Mouse (Mus musculus): ENCODE results near the gene 3110009E18Rik. TPM values are rescaled to one million over a fixed set of nuclear protein-coding genes. Genes with fewer than 3 reads are reported as not detected.
"Not testable (repeated sequence)": the region's sequence is repeated elsewhere in the genome, so short reads cannot be mapped to it uniquely, and the experiment has no call there.

3110009E18Rik gene
- polyA plus RNA-seq, 1 experiment from 2014 or later: 14.7 TPM

- Histone ChIP-seq H3K9me3 (replicated peaks) (no peaks in the 10 kb centered on the region), H3K4me1 (peaks cover 11% of the 10 kb centered on the region), H3K27ac (0 out of 2 replicates have a peak overlapping the region, but pooled peaks have one; percentile 34), H3K27me3 (ENCODE audit: low read depth, poor library complexity, severe bottlenecking) (no peaks in the 10 kb centered on the region), H3K36me3 (no peaks in the 10 kb centered on the region), H3K4me3 (no peak overlapping the region)
- no peak for DNase-seq (ENCODE audit: low spot score)
- 21% methylated on average over 4 of the region's 5 CpGs for WGBS
Observed at GRCm38 (mm10) chr1:120089180-120089579, 31.8 kb upstream of the 3110009E18Rik start.

GRCm38 (mm10) chr1:120090880-120091570 is 30.0 kb upstream of the 3110009E18Rik start:
- Histone ChIP-seq H3K36me3 (no peaks in the 10 kb centered on the region), H3K4me1 (peaks cover 11% of the 10 kb centered on the region), H3K27ac (no peak overlapping the region), H3K9me3 (replicated peaks) (no peaks in the 10 kb centered on the region), H3K4me3 (no peak overlapping the region), H3K27me3 (ENCODE audit: low read depth, poor library complexity, severe bottlenecking) (no peaks in the 10 kb centered on the region)
- 91% methylated on average over 8 of the region's 8 CpGs for WGBS
- no peak for DNase-seq (ENCODE audit: low spot score)

GRCm38 (mm10) chr1:120093482-120094134 is 27.4 kb upstream of the 3110009E18Rik start:
- H3K27ac ChIP-seq; H3K4me3 ChIP-seq; H3K9me3 ChIP-seq (replicated peaks); H3K27me3 ChIP-seq (ENCODE audit: low read depth, poor library complexity, severe bottlenecking); H3K36me3 ChIP-seq; H3K4me1 ChIP-seq: not testable (repeated sequence)
- peak; percentile 83 for DNase-seq (ENCODE audit: low spot score)
- WGBS: 59% methylated on average over 12 of the region's 14 CpGs

GRCm38 (mm10) chr1:120094920-120095319 is 26.1 kb upstream of the 3110009E18Rik start:
- H3K27ac ChIP-seq: no peak overlapping the region
- 83% methylated on average over 3 of the region's 3 CpGs for WGBS
- H3K9me3 ChIP-seq (replicated peaks): no peaks in the 10 kb centered on the region
- H3K27me3 ChIP-seq (ENCODE audit: low read depth, poor library complexity, severe bottlenecking): no peaks in the 10 kb centered on the region
- H3K4me1 ChIP-seq: no peaks in the 10 kb centered on the region
- no peak for DNase-seq (ENCODE audit: low spot score)
- H3K4me3 ChIP-seq: no peak overlapping the region
- H3K36me3 ChIP-seq: no peaks in the 10 kb centered on the region

- no peak overlapping the region for H3K4me3 ChIP-seq
- no peak overlapping the region for H3K27ac ChIP-seq
- WGBS: 17% methylated on average over 7 of the region's 7 CpGs
- no peaks in the 10 kb centered on the region for H3K9me3 ChIP-seq (replicated peaks)
- no peaks in the 10 kb centered on the region for H3K27me3 ChIP-seq (ENCODE audit: low read depth, poor library complexity, severe bottlenecking)
- peak; percentile 70 for DNase-seq (ENCODE audit: low spot score)
- no peaks in the 10 kb centered on the region for H3K4me1 ChIP-seq
- no peaks in the 10 kb centered on the region for H3K36me3 ChIP-seq
Observed at GRCm38 (mm10) chr1:120098327-120098726, 22.7 kb upstream of the 3110009E18Rik start.

GRCm38 (mm10) chr1:120099483-120099882 is 21.5 kb upstream of the 3110009E18Rik start:
- WGBS: 79% methylated on average over 6 of the region's 6 CpGs
- Histone ChIP-seq H3K27me3 (ENCODE audit: low read depth, poor library complexity, severe bottlenecking) (no peaks in the 10 kb centered on the region), H3K36me3 (no peaks in the 10 kb centered on the region), H3K9me3 (replicated peaks) (no peaks in the 10 kb centered on the region), H3K27ac (no peak overlapping the region), H3K4me3 (no peak overlapping the region), H3K4me1 (no peaks in the 10 kb centered on the region)
- no peak for DNase-seq (ENCODE audit: low spot score)

- no peaks in the 10 kb centered on the region for H3K36me3 ChIP-seq
- DNase-seq (ENCODE audit: low spot score): no peak
- 88% methylated on average over 8 of the region's 8 CpGs for WGBS
- no peaks in the 10 kb centered on the region for H3K4me1 ChIP-seq
- no peak overlapping the region for H3K27ac ChIP-seq
- H3K9me3 ChIP-seq (replicated peaks): no peaks in the 10 kb centered on the region
- no peak overlapping the region for H3K4me3 ChIP-seq
- H3K27me3 ChIP-seq (ENCODE audit: low read depth, poor library complexity, severe bottlenecking): no peaks in the 10 kb centered on the region
Observed at GRCm38 (mm10) chr1:120100456-120101226, 20.3 kb upstream of the 3110009E18Rik start.

- no peak for DNase-seq (ENCODE audit: low spot score)
- WGBS: 85% methylated on average over 3 of the region's 3 CpGs
- H3K4me1 ChIP-seq: no peaks in the 10 kb centered on the region
- H3K9me3 ChIP-seq (replicated peaks): no peaks in the 10 kb centered on the region
- no peak overlapping the region for H3K4me3 ChIP-seq
- H3K36me3 ChIP-seq: no peaks in the 10 kb centered on the region
- H3K27ac ChIP-seq: no peak overlapping the region
- no peaks in the 10 kb centered on the region for H3K27me3 ChIP-seq (ENCODE audit: low read depth, poor library complexity, severe bottlenecking)
Observed at GRCm38 (mm10) chr1:120101227-120101609, 19.8 kb upstream of the 3110009E18Rik start.

- no peaks in the 10 kb centered on the region for H3K36me3 ChIP-seq
- H3K27me3 ChIP-seq (ENCODE audit: low read depth, poor library complexity, severe bottlenecking): no peaks in the 10 kb centered on the region
- DNase-seq (ENCODE audit: low spot score): no peak
- H3K4me1 ChIP-seq: no peaks in the 10 kb centered on the region
- 92% methylated on average over 5 of the region's 5 CpGs for WGBS
- no peak overlapping the region for H3K27ac ChIP-seq
- H3K4me3 ChIP-seq: no peak overlapping the region
- no peaks in the 10 kb centered on the region for H3K9me3 ChIP-seq (replicated peaks)
Observed at GRCm38 (mm10) chr1:120105556-120105959, 15.4 kb upstream of the 3110009E18Rik start.

GRCm38 (mm10) chr1:120109741-120110432 is 11.1 kb upstream of the 3110009E18Rik start:
- Histone ChIP-seq H3K36me3 (peaks cover 36% of the 10 kb centered on the region), H3K4me1 (no peaks in the 10 kb centered on the region), H3K9me3 (replicated peaks) (no peaks in the 10 kb centered on the region), H3K4me3 (no peak overlapping the region), H3K27me3 (ENCODE audit: low read depth, poor library complexity, severe bottlenecking) (no peaks in the 10 kb centered on the region), H3K27ac (no peak overlapping the region)
- WGBS: 89% methylated on average over 19 of the region's 19 CpGs
- DNase-seq (ENCODE audit: low spot score): no peak

- DNase-seq (ENCODE audit: low spot score): no peak
- Histone ChIP-seq H3K27me3 (ENCODE audit: low read depth, poor library complexity, severe bottlenecking) (no peaks in the 10 kb centered on the region), H3K9me3 (replicated peaks) (no peaks in the 10 kb centered on the region), H3K27ac (no peak overlapping the region), H3K4me3 (no peak overlapping the region), H3K4me1 (no peaks in the 10 kb centered on the region), H3K36me3 (peaks cover 55% of the 10 kb centered on the region)
- 88% methylated on average over 8 of the region's 8 CpGs for WGBS
Observed at GRCm38 (mm10) chr1:120111766-120112165, 9.2 kb upstream of the 3110009E18Rik start.

GRCm38 (mm10) chr1:120112251-120113187 is 8.5 kb upstream of the 3110009E18Rik start:
- 88% methylated on average over 12 of the region's 12 CpGs for WGBS
- H3K36me3 ChIP-seq: peaks cover 62% of the 10 kb centered on the region

More at GRCm38 (mm10) chr1:120112251-120113187, 8.5 kb upstream of the 3110009E18Rik start:
- Histone ChIP-seq H3K4me1 (no peaks in the 10 kb centered on the region), H3K9me3 (replicated peaks) (no peaks in the 10 kb centered on the region), H3K27ac (no peak overlapping the region), H3K4me3 (no peak overlapping the region), H3K27me3 (ENCODE audit: low read depth, poor library complexity, severe bottlenecking) (no peaks in the 10 kb centered on the region)
- no peak for DNase-seq (ENCODE audit: low spot score)

Measured in limb, embryonic 10.5 days (tissue).